Mouse (Mus musculus) heart, postnatal 14 days (tissue): Measurements from ENCODE around the gene Tnrc6c. TPM values are rescaled to one million over a fixed set of nuclear protein-coding genes. Genes with fewer than 3 reads are reported as not detected.

ENCODE experiments used
- DNase-seq, 2 experiments: peaks; one replicate each; pipeline ENCODE4 v3.0.0; 2021 to 2022
- intact Hi-C: fragments of 180-260 bp; cut with DNase I; formaldehyde crosslinking; loops from one replicate; pipeline ENCODE4 v1.15.1; 2025
- total RNA-seq, 2 experiments: library from RNA; stranded (reverse); gene quantifications; 2 replicates each; pipeline ENCODE4 v1.2.3; 2021

Gene Tnrc6c
- total RNA-seq, 2 experiments from 2014 or later = 36.2 to 36.5 TPM

DNA sequence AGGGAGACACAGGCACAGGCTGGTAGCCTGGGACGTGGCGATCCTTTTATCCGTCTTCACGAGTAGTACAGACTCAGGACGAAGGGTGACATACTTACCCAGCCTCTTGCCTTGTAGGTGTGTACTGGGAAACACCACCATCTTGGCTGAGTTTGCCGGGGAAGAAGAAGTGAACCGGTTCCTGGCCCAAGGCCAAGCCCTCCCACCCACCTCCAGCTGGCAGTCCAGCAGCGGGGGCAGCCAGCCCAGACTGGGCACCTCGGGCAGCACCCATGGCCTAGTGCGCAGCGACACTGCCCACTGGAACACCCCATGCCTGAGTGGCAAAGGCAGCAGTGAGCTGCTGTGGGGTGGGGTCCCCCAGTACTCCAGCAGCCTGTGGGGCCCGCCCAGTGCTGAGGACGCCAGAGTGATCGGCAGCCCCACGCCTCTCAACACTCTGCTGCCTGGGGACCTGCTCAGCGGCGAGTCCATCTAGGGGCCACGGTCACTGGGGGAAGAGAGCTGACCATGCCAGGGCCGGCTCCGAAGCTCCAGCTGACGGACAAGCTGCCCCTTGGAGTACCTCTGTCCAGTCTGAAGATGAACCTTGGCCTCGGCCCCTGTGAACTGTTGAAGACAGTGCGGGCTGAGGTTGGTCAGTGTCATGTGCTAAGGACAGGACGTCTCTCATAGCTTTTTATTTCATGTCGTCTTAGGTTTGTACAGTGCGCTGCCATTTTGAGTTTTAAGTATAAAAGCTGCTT lies 106.5 kb downstream of the Tnrc6c start:
- intact Hi-C loops = no loop called here
- DNase-seq = no peak

DNA sequence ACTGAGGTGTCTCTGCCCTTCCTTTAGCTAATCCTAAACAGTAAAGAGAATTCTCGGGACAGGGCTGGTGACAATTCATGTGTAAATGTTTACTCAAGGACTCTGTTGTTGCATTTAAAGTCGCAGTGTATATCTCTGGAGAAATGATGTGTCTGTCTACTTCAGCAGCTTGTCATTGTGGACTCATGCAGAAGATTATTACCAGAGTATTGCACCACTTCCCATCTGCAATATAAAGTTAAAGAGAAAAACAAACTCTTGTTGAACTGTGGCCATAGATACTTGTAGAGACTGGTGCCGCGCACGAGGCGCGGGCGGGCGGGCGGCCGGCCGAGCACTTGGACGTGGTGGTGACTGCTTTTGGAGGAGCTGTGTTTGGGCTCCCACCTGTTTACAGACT lies 107.7 kb downstream of the Tnrc6c start:
- intact Hi-C loops = no loop called here
- no peak for DNase-seq

- intact Hi-C loops = no loop called here
- DNase-seq = peak; percentile 34 to 57
Measured at GRCm38 (mm10) chr11:117762246-117762645, 108.2 kb downstream of the Tnrc6c start.

DNA sequence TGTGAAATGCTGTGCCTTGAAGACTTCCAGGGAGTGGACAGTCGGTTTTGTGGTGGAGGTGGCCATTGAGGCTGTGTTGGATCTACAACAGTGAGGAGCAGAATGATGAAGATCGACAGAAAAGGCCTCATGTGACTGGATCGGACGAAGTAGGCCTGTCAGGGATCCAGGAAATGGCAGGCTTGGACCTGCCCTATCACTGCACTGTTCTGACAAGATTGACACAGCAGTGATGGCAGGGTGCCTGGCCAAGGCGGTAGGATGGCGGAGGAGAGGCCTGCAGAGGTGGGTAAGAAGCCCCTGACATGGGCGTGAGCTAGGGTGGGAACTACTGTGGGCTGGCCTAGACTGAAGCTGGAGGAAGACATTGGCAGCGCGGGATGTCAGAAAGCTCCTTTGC lies 110.2 kb downstream of the Tnrc6c start:
- intact Hi-C loops = no loop called here
- peak in 1 of 2 experiments; percentile 33 for DNase-seq

GRCm38 (mm10) chr11:117765361-117765760 lies 111.3 kb downstream of the Tnrc6c start:
- intact Hi-C loops = no loop called here
- DNase-seq = no peak

DNA sequence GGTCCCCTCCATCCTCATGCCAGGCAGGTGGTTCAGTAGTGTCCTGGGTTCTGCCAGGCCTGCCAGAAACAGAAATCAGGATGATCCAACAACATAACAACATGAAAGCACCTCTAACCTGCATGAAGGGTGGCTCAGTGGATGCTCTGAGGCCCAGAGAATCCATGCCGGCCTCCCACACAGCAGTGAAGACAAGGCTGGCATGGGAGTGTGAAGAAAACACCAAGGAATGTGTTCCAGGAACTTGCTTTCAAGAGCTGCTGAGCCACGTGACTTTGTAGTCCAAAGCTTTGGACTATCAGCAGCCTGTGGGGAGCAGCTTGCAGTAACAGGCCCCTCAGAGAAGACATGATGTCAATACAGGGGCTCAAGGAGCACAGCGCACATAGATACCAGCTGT lies 112.2 kb downstream of the Tnrc6c start:
- no peak for DNase-seq
- intact Hi-C loops = no loop called here

- no peak for DNase-seq
- intact Hi-C loops = no loop called here
Measured at GRCm38 (mm10) chr11:117768725-117769682, 114.9 kb downstream of the Tnrc6c start.

DNA sequence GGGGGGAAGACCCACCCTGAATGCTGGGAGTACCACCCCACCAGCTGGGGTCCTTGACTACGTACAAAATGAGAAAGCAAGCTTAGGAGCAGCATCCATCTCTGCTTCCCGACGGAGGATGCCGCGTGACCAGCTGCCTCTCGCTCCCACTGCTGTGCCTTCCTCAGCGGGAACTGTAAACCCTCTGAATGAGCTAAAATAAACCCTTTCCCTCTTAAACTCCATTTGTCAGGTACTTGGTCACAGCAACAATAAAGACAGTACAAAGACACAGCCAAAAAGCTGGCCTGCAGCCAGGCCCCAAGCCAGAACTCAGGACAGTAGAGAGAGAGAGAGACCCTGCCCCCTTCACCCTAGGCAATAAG lies 115.6 kb downstream of the Tnrc6c start:
- no peak for DNase-seq
- intact Hi-C loops = no loop called here

GRCm38 (mm10) chr11:117770407-117770806 lies 116.3 kb downstream of the Tnrc6c start:
- intact Hi-C loops = no loop called here
- DNase-seq = no peak

GRCm38 (mm10) chr11:117772352-117772751 lies 118.3 kb downstream of the Tnrc6c start:
- DNase-seq = no peak
- intact Hi-C loops = no loop called here

DNA sequence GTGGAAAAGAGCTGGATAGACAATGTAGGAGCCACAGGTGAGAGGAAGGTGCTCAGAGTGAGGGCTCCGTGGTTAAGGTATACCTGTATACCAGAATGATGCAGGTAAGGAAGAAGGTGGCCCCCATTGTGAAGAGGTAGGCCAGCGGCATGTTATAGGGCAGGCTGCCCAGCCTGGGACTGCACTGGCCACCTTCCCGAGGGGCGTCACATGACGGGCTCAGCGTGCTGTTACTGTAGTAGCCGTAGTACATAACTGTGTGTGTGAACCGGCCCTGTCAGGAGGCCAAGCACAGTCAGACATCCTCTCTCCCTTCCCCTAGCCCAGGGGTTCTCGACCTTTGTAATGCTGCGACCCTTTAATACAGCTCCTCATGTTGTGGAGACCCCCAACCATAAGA lies 120.8 kb downstream of the Tnrc6c start:
- DNase-seq = peak; percentile 44 to 59

DNA sequence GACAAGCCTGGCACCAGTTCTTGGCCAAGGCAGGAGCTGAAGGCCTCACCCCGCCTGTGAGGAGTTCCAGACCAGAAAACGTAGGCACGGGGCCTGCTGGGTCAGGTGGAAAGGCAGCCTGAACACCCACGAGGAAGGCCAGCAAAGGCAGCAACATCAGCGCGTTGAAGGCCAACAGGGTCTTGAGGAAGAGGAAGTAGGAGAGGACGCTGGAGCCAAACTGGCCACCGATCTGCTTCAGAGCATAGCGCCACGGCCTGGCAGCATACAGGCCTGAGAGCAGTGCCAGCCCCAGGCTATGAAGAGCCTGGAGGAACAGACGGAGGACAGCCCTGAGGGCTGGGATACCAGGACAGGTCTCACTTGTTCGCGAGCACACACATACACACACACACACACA lies 121.5 kb downstream of the Tnrc6c start:
- intact Hi-C loops = no loop called here
- DNase-seq = no peak

More for the DNA sequence above, 120.8 kb downstream of the Tnrc6c start:
- intact Hi-C loops = no loop called here

- DNase-seq = no peak
- intact Hi-C loops = no loop called here
Measured at GRCm38 (mm10) chr11:117776085-117776792, 122.2 kb downstream of the Tnrc6c start.

DNA sequence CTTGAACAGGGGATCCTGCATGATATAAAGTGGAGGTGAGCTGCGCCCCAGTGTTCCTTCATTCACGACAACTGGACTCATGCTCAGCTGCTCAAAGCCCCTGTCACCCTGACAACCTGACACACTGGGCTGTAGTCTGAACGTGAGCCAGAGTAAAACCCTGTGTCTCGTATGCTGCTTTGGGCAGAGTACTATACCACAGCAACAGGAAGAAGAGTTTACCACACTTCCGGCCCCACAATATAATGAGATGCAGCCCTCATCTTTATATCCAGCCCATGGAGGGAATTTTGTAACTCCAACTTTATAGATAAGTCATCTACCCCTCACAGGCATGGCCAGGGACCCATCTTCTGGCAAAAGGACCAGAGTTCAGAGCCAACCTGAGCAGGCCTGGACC lies 123.0 kb downstream of the Tnrc6c start:
- DNase-seq = no peak
- intact Hi-C loops = no loop called here

DNA sequence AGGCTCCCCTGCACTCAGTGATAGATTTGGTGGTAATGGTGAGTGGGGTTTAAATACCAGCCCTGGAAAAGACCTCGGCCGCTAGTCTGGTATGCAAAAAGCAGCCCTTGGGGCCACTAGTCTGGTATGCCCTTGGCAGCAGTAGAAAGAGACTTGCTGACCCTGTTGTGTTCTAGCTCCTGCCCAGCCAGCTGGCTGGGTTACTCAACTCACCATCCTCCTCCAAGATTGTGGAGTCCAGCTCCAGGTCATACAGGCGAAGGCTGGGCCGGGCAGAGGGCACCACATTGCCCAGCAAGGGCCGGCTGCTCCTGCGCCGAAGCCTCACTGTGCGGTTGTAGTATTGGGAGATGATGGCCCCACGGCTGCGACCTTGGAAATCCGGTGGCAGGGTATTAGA lies 123.9 kb downstream of the Tnrc6c start:
- intact Hi-C loops = no loop called here
- DNase-seq = no peak

DNA sequence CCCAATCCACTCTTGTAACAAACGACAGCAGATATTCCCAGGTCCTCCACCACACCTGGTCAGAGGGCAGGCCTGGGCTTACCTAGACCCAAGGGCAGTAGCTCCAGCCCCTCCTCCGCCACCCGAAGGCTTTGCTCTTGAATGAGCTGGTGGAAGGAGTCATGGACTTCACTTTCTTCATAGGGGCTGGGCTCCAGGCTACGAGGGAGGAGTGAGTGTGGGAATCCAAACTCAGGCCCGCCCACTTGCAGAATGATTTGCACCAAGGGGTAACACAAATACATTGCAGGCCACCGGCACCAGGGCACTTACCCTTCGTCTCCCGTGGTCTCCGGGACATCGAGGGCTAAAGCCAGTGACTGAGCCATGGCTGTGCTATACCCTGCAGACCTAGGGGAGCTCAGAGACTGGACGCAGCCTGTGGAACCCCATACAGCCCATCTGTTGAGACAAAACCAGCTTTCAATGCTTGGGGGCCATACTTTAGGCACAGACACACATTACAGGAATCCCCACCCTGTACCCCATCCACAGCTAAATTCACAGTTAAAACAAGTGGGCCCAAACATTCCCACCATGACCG lies 124.9 kb downstream of the Tnrc6c start:
- peak; percentile 40 to 51 for DNase-seq
- intact Hi-C loops = no loop called here

DNA sequence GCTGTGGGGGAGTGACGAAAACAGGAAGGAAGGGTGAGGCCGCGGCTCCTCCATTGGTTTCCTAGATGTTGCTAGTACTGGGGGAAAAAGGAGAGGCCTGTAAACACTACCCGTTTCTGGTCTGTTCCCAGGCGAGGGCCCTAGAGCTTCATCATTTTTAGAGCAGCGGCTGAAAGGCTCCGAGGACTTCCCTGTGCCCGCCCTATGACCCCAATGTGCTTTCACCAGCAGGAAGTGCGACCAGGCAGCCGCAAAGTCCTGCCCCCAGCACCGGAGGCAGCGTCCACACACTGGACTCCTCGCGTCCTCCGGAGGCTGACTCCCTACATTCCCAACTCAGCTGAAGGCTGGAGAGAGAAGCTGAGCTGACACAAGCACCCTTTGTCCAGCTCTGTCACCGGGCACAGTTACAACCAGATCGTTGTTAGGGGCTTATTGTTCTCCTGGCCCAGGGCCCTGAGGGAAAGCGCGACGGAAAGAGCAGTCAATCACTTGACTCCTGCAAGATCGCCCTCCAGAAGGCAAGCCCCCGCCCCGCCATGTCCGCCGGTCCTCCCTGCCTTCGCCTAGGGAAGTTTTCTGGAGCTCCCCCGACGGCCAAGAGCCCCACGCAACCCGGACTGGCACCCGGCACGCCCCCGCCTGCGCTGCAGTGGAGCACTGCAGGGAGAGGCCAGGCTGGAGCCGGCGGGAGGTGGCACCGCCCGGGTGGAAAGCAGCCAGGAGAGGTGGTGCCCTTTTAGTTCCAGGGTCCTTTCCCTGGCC lies 125.5 kb downstream of the Tnrc6c start:
- intact Hi-C loops = no loop called here
- peak; percentile 75 to 76 for DNase-seq

- no peak for DNase-seq
- intact Hi-C loops = no loop called here
Measured at GRCm38 (mm10) chr11:117780199-117780515, 126.1 kb downstream of the Tnrc6c start.

DNA sequence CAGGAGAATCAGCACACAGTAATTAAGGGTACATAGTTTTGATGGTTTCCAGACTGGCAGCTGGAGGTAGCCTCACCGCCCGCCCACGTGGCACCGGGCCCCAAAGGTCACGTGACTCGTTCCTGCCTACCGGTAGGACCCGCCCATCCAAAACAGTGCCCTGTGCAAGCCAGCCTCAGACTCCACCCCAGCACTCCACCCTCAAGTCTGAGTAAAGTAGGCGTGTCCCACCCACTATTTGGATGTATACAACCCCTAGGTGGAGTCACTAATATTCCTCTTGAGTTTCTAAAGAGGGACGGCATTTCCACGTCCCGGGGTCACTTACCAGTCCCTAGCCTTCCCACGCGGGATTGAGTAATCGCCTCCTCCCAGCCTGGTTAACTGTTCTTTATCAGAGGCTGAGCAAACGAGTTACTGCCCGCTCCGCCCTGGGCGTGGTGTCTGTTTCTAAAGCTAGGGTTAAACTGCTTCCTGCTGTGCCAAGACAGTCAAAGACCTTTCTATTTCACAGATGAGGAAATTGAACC lies 126.6 kb downstream of the Tnrc6c start:
- peak; percentile 84 to 85 for DNase-seq
- intact Hi-C loops = no loop called here
